Mouse (Mus musculus): ENCODE data around the gene Aprt.
"Not testable (repeated sequence)": the region's sequence is repeated elsewhere in the genome, so short reads cannot be mapped to it uniquely, and the experiment has no call there.

Gene Aprt

DNA sequence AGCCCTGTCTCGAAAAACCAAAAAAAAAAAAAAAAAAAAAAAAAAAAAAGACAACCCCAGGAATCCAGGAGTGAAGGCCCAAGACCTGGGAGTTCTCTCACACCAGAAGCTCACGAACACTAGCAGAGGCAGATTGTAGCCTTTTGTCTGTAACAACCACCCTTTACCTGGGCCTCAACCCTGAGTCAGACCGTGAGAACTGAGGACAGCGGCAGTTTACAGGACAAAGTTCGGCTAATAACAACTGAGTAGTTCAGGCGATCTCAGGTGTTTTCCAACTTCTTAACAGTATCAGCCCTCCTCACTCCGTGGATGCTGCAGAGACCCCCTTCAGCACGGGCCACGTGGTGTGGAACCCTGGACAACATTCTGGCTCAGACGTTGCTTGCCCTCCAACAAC lies 10.0 kb upstream of the Aprt start:
- in situ Hi-C loops (cut with MboI, MseI) = no loop called here

GRCm38 (mm10) chr8:122586171-122586570 lies 9.5 kb upstream of the Aprt start:
- in situ Hi-C loops (cut with MboI, MseI) = no loop called here

- in situ Hi-C loops (cut with MboI, MseI) = no loop called here
These were observed 8.7 kb upstream of the Aprt start for GRCm38 (mm10) chr8:122585411-122585891.

DNA sequence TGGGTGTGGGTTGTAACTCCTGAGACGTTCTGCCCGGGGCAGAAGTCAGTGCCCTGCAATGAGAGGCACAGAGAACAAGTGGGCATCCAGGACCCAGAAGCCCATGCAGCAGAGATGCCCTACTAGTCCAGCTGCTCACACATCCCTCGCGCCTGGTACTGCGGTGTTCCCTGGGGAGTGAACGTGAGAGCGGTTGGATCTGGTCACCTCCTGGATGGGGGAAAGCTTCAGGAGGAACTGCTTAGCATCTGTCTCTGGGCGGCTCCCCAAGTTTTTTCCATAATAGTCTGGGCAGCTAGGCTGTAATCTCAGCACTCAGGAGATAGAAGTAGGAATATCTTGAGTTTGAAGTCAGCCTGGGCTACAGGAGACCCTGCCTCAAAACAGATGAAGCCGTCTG lies 8.3 kb upstream of the Aprt start:
- in situ Hi-C loops (cut with MboI, MseI) = no loop called here

- in situ Hi-C loops (cut with MboI, MseI) = no loop called here
These were observed 4.2 kb upstream of the Aprt start for GRCm38 (mm10) chr8:122580926-122581325.

GRCm38 (mm10) chr8:122579196-122579595 lies 2.5 kb upstream of the Aprt start:
- in situ Hi-C loops (cut with MboI, MseI) = loop anchor here (5.0 kb wide), 1 partner anchor 33 kb away; the partner anchor contains the start of genes Galns and Trappc2l

DNA sequence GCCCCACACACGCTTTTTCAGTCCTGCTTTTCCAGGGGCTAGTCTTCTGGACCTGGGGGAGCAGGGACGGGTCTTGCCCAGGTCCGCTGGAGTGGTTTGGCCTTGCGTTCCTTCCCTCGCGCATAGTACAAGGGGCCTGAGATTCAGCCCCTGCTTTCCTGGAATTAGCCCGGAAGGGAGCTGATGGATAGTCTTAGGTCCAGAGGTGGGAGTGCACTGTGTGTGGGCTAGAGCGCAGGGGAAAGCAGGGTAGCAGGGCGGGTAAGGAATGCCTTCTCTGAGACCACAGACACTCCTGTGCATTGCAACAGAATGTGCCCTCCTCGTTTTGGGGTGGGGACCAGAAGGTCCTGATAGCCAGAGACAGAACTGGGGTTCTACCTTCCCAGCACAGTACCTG lies 407 bp upstream of the Aprt start:
- in situ Hi-C loops (cut with MboI, MseI) = loop anchor here (5.0 kb wide), 1 partner anchor 35 kb away; the partner anchor contains the start of genes Galns and Trappc2l

GRCm38 (mm10) chr8:122575735-122576647 lies 718 bp downstream of the Aprt start:
- in situ Hi-C loops (cut with MboI, MseI) = loop anchor here (5.0 kb wide), 1 partner anchor 36 kb away; the partner anchor contains the start of genes Galns and Trappc2l

DNA sequence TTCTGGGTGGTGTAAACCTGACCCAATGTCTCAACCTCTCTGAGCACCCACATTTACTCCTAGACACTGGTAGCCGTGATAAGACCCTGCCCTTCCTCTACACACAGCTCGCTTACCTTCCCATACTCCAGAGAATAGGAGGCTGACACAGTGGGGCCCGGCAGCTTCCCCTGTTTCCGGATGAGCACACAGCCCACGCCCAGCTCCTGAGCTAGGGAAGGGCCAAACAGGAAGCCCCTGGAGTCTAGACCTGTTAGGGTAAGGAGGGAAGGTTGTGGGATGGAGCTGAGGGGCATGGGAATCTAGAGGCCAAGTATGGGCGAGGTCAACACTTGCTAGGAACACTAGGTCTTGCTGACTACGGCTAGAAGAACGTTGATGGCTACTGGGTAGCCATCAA lies 1.4 kb downstream of the Aprt start:
- in situ Hi-C loops (cut with MboI, MseI) = loop anchor here (5.0 kb wide), 1 partner anchor 37 kb away; the partner anchor contains the start of genes Galns and Trappc2l

DNA sequence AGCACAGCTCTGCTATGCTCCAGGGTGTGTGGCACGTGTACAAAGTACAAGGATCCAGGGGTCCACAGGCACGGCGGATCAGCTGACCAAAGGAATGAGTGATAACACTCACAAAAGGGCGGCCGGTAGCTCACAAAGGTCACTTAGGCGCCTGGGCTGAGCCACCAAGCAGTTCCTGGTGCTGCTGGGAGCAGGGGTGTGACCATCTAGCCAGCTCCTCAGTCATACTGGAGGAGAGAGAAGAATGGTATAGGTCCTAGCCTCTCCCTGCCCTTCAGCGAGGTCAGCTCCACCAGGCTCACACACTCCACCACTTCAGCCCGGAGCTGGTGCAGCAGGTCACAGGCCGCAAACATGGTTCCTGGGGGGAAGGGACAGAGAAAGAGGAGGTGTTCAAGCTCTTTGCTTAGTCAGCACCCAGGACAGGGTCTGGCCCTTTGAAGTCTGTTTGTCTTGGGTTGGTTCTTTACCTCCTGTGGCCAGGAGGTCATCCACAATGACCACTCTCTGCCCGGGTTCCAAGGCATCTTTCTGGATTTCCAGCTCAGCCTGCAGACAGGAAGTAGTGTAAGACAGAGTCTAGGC lies 1.9 kb downstream of the Aprt start:
- in situ Hi-C loops (cut with MboI, MseI) = loop anchor here (5.0 kb wide), 1 partner anchor 38 kb away; the partner anchor contains the start of genes Galns and Trappc2l

- in situ Hi-C loops (cut with MboI, MseI) = no loop called here
These were observed 2.4 kb downstream of the Aprt start for GRCm38 (mm10) chr8:122574264-122574663.

DNA sequence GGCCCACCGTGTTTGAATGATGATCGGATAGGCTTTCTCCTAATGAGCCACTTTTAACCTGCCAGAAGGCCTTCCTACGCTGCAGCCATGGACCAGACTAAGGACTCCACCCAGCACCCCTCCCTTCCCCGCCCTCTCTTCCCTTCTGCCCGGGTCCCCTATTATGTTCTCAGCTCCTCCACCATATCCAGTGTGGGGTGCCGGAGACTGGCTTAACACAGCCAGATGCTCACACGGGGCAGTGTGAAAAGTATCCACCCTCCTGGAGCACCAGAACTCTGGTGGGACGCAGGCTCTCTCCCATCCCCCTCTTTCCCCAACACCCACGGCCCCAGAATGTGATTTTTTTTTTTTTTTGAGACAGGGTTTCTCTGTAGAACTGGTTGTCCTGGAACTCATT lies 3.1 kb downstream of the Aprt start:
- in situ Hi-C loops (cut with MboI, MseI) = no loop called here

DNA sequence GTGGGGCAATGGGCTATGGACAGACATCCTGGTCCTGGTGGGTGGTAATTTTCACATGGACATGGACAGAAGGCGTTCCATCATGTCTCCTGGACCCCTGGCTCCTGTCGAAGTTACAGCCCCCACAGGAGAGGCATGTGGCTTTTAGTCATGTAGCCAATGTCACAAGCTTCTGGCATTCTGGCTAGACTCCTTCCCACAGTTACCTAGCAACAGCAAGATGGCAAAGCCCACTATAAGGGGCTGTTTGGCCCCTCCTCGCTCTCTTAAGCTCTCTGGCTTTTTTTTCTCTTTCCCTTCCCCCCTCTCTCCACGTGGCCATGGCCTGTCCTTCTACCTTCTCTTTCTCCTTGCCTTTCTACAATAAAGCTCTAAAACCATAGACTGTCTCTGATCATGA lies 3.5 kb downstream of the Aprt start:
- in situ Hi-C loops (cut with MboI, MseI) = not testable (repeated sequence)

- in situ Hi-C loops (cut with MboI, MseI) = no loop called here
These were observed 4.0 kb downstream of the Aprt start for GRCm38 (mm10) chr8:122572751-122573150.

DNA sequence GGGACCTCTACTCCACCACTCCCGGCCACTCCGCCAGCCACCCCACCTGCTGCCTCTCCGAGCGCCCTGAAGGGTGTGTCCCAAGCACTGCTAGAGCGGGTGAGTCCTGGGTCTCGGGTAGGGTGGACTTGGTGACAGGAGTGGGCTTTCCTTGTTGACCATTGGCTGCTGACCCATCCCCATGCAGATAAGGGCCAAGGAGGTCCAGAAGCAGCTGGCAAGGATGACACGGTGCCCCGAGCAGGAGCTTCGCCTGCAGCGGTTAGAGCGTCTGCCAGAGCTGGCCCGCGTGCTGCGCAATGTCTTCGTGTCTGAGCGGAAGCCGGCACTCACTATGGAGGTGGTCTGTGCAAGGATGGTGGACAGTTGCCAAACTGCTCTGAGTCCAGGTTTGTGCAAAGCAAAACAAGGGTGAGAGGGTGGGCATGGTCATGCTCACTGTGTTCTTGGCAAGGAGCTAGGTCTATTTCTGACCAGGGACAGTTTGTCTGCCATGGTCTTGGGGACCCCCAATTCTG lies 4.9 kb downstream of the Aprt start:
- in situ Hi-C loops (cut with MboI, MseI) = no loop called here

GRCm38 (mm10) chr8:122571153-122571552 lies 5.6 kb downstream of the Aprt start:
- in situ Hi-C loops (cut with MboI, MseI) = no loop called here

DNA sequence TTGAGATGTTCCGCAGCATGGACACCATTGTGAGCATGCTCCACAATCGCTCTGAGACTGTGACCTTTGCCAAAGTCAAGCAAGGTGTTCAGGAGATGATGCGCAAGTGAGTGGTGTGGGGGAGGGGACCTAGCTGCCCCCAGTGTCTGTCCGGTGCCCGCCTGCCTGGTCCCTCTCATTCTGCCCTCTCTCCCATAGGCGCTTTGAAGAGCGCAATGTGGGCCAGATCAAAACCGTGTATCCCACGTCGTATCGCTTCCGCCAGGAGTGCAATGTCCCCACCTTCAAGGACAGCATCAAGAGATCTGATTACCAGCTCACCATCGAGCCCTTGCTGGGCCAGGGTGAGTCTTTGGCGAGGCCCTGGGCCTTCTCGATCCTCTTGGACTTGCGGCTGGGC lies 6.7 kb downstream of the Aprt start:
- in situ Hi-C loops (cut with MboI, MseI) = no loop called here

GRCm38 (mm10) chr8:122569329-122569728 lies 7.4 kb downstream of the Aprt start:
- in situ Hi-C loops (cut with MboI, MseI) = no loop called here

- in situ Hi-C loops (cut with MboI, MseI) = no loop called here
These were observed 7.8 kb downstream of the Aprt start for GRCm38 (mm10) chr8:122568881-122569309.

DNA sequence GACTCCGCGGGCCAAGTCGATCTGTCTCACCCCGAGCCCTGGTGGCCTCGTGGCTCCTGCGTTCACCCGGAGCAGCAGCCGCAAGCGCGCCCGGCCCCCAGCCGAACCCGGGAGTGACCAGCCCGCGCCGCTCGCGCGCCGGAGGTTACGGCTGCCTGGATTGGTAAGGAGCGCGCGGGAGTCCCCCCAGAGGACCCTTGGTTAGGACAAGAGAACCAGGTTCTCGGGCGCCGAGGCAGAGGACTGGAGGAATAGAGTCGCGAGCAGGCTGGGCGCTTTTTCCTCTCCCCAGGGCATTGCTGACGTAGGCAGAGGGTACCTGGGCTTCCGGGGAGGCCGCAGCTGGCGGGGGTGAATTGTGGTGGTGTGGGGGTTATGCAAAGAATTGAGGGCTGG lies 8.6 kb downstream of the Aprt start:
- in situ Hi-C loops (cut with MboI, MseI) = no loop called here

GRCm38 (mm10) chr8:122567361-122568108 lies 9.2 kb downstream of the Aprt start, which contains the start of gene Cdt1:
Gene Cdt1 (plus strand): TSS chr8:122568015.
- in situ Hi-C loops (cut with MboI, MseI) = no loop called here

Data from T-helper 2 cell (primary cell).